Mouse (Mus musculus) megakaryocyte, embryonic 14.5 days (primary cell): ENCODE results near the gene Cd3d. TPM values are rescaled to one million over a fixed set of nuclear protein-coding genes. Genes with fewer than 3 reads are reported as not detected.

ENCODE experiments used
- H3K27me3 ChIP-seq: replicated peaks from 2 replicates; pipeline ENCODE3; 2012; ENCODE audit warnings: inconsistent platforms
- H3K36me3 ChIP-seq: replicated peaks from 2 replicates; pipeline ENCODE3; 2012; ENCODE audit warnings: low read length, inconsistent platforms, mixed read lengths
- H3K4me1 ChIP-seq: 2 replicates; pipeline ENCODE4 v1.6.1; 2012; ENCODE audit warnings: inconsistent platforms
- H3K4me3 ChIP-seq: replicated peaks from 2 replicates; pipeline ENCODE3; 2012; ENCODE audit warnings: moderate library complexity, mild to moderate bottlenecking, inconsistent platforms
- H3K9me3 ChIP-seq: 2 replicates; pipeline ENCODE4 v1.6.1; 2012; ENCODE audit warnings: inconsistent platforms
- FLI1 ChIP-seq: IDR thresholded peaks from 2 replicates; pipeline ENCODE4 v1.6.1; 2012; ENCODE audit warnings: low read length, inconsistent platforms, mixed read lengths
- GATA1 ChIP-seq: IDR thresholded peaks from 3 replicates; pipeline ENCODE4 v1.6.1; 2012; ENCODE audit warnings: mixed read lengths, low read length, inconsistent platforms, borderline replicate concordance
- polyA plus RNA-seq: library from polyadenylated mRNA; stranded (reverse); fragments of >175 nt; gene quantifications from 2 replicates; pipeline ENCODE4 v1.2.3, GENCODE M21; 2012; ENCODE audit warnings: low replicate concordance; ENCODE audit not compliant: insufficient read depth

Cd3d gene
- polyA plus RNA-seq, 1 experiment, result not detected

GRCm38 (mm10) chr9:45032261-45032660, 50.7 kb downstream of the Cd3d start:
- TF ChIP-seq FLI1, result no peak
- Histone ChIP-seq H3K9me3 (no peaks in the 10 kb centered on the region), H3K4me3 (no peak overlapping the region), H3K36me3 (no peaks in the 10 kb centered on the region), H3K27me3 (peaks cover 76% of the 10 kb centered on the region), H3K4me1 (no peaks in the 10 kb centered on the region)

GRCm38 (mm10) chr9:45034526-45034925, 52.9 kb downstream of the Cd3d start:
- Histone ChIP-seq H3K27me3 (peaks cover 73% of the 10 kb centered on the region), H3K4me1 (no peaks in the 10 kb centered on the region), H3K36me3 (no peaks in the 10 kb centered on the region), H3K9me3 (no peaks in the 10 kb centered on the region), H3K4me3 (no peak overlapping the region)
- TF ChIP-seq FLI1 (no peak), GATA1 (no peak)

Other genes starting within 250 kb of the Cd3d start
- 10.5 and 16.0 TPM in 2 replicates for gene Phldb1, start 246.6 kb upstream of the Cd3d start, polyA plus RNA-seq
- 1.8 and 5.9 TPM in 2 replicates for gene Arcn1, start 213.9 kb upstream of the Cd3d start, polyA plus RNA-seq
- gene Ift46, start 213.9 kb upstream of the Cd3d start, polyA plus RNA-seq, result 3.7 TPM in 1 of 2 replicates, not detected in the other
- not detected in 2 replicates for gene Tmem25, start 182.5 kb upstream of the Cd3d start, polyA plus RNA-seq
- 0.56 TPM in 1 of 2 replicates, not detected in the other for gene Ttc36, start 178.7 kb upstream of the Cd3d start, polyA plus RNA-seq
- 3.1 and 5.9 TPM in 2 replicates for gene Kmt2a, start 100.5 kb upstream of the Cd3d start, polyA plus RNA-seq
- 26.7 and 39.7 TPM in 2 replicates for gene Atp5l, start 61.0 kb upstream of the Cd3d start, polyA plus RNA-seq
- 0.76 and 2.0 TPM in 2 replicates for gene Ube4a, start 16.2 kb upstream of the Cd3d start, polyA plus RNA-seq
- gene Cd3g, start 1.4 kb upstream of the Cd3d start, polyA plus RNA-seq, result not detected in 2 replicates
- gene Cd3e, start 27.8 kb downstream of the Cd3d start, polyA plus RNA-seq, result not detected in 2 replicates
- not detected in 2 replicates for gene Mpzl2, start 58.0 kb downstream of the Cd3d start, polyA plus RNA-seq
- not detected in 2 replicates for gene Mpzl3, start 73.4 kb downstream of the Cd3d start, polyA plus RNA-seq
- 0.40 TPM in 1 of 2 replicates, not detected in the other for gene Jaml, start 97.4 kb downstream of the Cd3d start, polyA plus RNA-seq
- 0.09 TPM in 1 of 2 replicates, not detected in the other for gene Scn2b, start 136.0 kb downstream of the Cd3d start, polyA plus RNA-seq
- not detected in 2 replicates for gene Scn4b, start 156.6 kb downstream of the Cd3d start, polyA plus RNA-seq
- gene BC049352, start 200.2 kb downstream of the Cd3d start, polyA plus RNA-seq, result 0.13 TPM in 1 of 2 replicates, not detected in the other
- not detected in 2 replicates for gene Tmprss4, start 222.3 kb downstream of the Cd3d start, polyA plus RNA-seq